Mouse (Mus musculus) CH12.LX (cell line): ENCODE measurements around the gene Kncn. TPM values are rescaled to one million over a fixed set of nuclear protein-coding genes. Genes with fewer than 3 reads are reported as not detected.

Source experiments
- DNase-seq: peaks from one replicate; pipeline ENCODE4 v3.0.0-alpha.2; 2013; ENCODE audit errors: extremely low read depth
- H3K27ac ChIP-seq: 2 replicates; pipeline ENCODE4 v1.5.1; 2012; ENCODE audit warnings: low read depth, mild to moderate bottlenecking, control low read depth, moderate library complexity; ENCODE audit not compliant: insufficient read depth
- H3K27me3 ChIP-seq: replicated peaks from 2 replicates; pipeline ENCODE3; 2012; ENCODE audit warnings: inconsistent platforms
- H3K36me3 ChIP-seq, 2 experiments: replicated peaks in 1 of 2; 2 replicates each; pipeline versions ENCODE3 to v1.6.1; 2012; ENCODE audit warnings: inconsistent platforms in 1 of 2, low read length in 1 of 2, mild to moderate bottlenecking in 1 of 2, mixed read lengths in 1 of 2, moderate library complexity in 1 of 2; ENCODE audit not compliant: control insufficient read depth in 1 of 2, insufficient read depth in 1 of 2
- H3K4me1 ChIP-seq, 2 experiments: 2 replicates each; pipeline ENCODE4 v1.6.1; 2012; ENCODE audit warnings: inconsistent platforms in 1 of 2, moderate library complexity in 1 of 2; ENCODE audit not compliant: insufficient read depth in 2 of 2, control insufficient read depth in 1 of 2
- H3K4me2 ChIP-seq: 2 replicates; pipeline ENCODE4 v1.6.1; 2012; ENCODE audit warnings: low read depth, mild to moderate bottlenecking, control low read depth; ENCODE audit not compliant: poor library complexity, insufficient read depth, severe bottlenecking
- H3K4me3 ChIP-seq, 3 experiments: fragments of 150-350 bp in 1 of 3; sonication (generic) in 1 of 3; replicated peaks in 1 of 3; 2 replicates each; pipeline versions ENCODE3 to v1.5.1; 2011 to 2012; ENCODE audit warnings: low read depth in 2 of 3, low read length in 2 of 3, mild to moderate bottlenecking in 2 of 3, moderate library complexity in 2 of 3, control low read depth in 1 of 3, improper control_type of control experiment in 1 of 3, inconsistent platforms in 1 of 3, mixed read lengths in 1 of 3; ENCODE audit not compliant: poor library complexity in 1 of 3
- H3K79me2 ChIP-seq: replicated peaks from 2 replicates; pipeline ENCODE4 v1.6.1; 2012; ENCODE audit warnings: mild to moderate bottlenecking, moderate library complexity; ENCODE audit not compliant: control insufficient read depth, poor library complexity, insufficient read depth, severe bottlenecking; ENCODE audit errors: extremely low read depth
- H3K9ac ChIP-seq: 2 replicates; pipeline ENCODE4 v1.6.1; 2012; ENCODE audit warnings: low read depth, mild to moderate bottlenecking, control low read depth, moderate library complexity; ENCODE audit not compliant: insufficient read depth
- H3K9me3 ChIP-seq: replicated peaks from 2 replicates; pipeline ENCODE3; 2012; ENCODE audit warnings: low read length, inconsistent platforms, mixed read lengths
- BHLHE40 ChIP-seq: IDR thresholded peaks from 2 replicates; pipeline ENCODE4 v1.6.1; 2011; ENCODE audit warnings: mild to moderate bottlenecking, low read depth, low read length, improper control_type of control experiment
- CTCF ChIP-seq, 2 experiments: IDR thresholded peaks in 1 of 2; conservative IDR thresholded peaks in 1 of 2; 2 replicates each; pipeline ENCODE4 v1.5.1; 2011 to 2012; ENCODE audit warnings: low read depth in 2 of 2, low read length in 2 of 2, improper control_type of control experiment in 1 of 2, inconsistent platforms in 1 of 2, mild to moderate bottlenecking in 1 of 2, moderate library complexity in 1 of 2
- E2F4 ChIP-seq: IDR thresholded peaks from 2 replicates; pipeline ENCODE4 v1.6.1; 2011; ENCODE audit warnings: low read depth, low read length, improper control_type of control experiment; ENCODE audit not compliant: insufficient replicate concordance
- ELF1 ChIP-seq: IDR thresholded peaks from 2 replicates; pipeline ENCODE4 v1.6.1; 2014; ENCODE audit warnings: low read depth, mild to moderate bottlenecking, inconsistent platforms, low read length, improper control_type of control experiment
- ETS1 ChIP-seq: conservative IDR thresholded peaks from 2 replicates; pipeline ENCODE4 v1.6.1; 2012; ENCODE audit warnings: low read depth, mild to moderate bottlenecking, inconsistent platforms, low read length, improper control_type of control experiment, moderate library complexity
- MEF2A ChIP-seq: IDR thresholded peaks from 2 replicates; pipeline ENCODE4 v1.6.1; 2014; ENCODE audit warnings: low read depth, mild to moderate bottlenecking, inconsistent platforms, low read length, improper control_type of control experiment, borderline replicate concordance
- MXI1 ChIP-seq: IDR thresholded peaks from 2 replicates; pipeline ENCODE4 v1.6.1; 2011; ENCODE audit warnings: mild to moderate bottlenecking, low read depth, low read length, improper control_type of control experiment
- MYC ChIP-seq: IDR thresholded peaks from 2 replicates; pipeline ENCODE4 v1.6.1; 2011; ENCODE audit warnings: low read depth, mild to moderate bottlenecking, improper control_type of control experiment, low read length
- NELFE ChIP-seq: IDR thresholded peaks from 2 replicates; pipeline ENCODE4 v1.6.1; 2011; ENCODE audit warnings: low read depth, low read length, improper control_type of control experiment
- NRF1 ChIP-seq: IDR thresholded peaks from 2 replicates; pipeline ENCODE4 v1.6.1; 2014; ENCODE audit warnings: low read depth, mild to moderate bottlenecking, inconsistent platforms, low read length, improper control_type of control experiment, moderate library complexity
- POLR2A ChIP-seq: IDR thresholded peaks from 2 replicates; pipeline ENCODE4 v1.6.1; 2011; ENCODE audit warnings: low read depth, mild to moderate bottlenecking, improper control_type of control experiment, low read length
- RAD21 ChIP-seq: IDR thresholded peaks from 2 replicates; pipeline ENCODE4 v1.6.1; 2011; ENCODE audit warnings: low read depth, mild to moderate bottlenecking, low read length, improper control_type of control experiment, moderate library complexity
- SIN3A ChIP-seq: IDR thresholded peaks from 2 replicates; pipeline ENCODE4 v1.6.1; 2012; ENCODE audit warnings: low read length, improper control_type of control experiment, inconsistent platforms
- TBP ChIP-seq: conservative IDR thresholded peaks from 2 replicates; pipeline ENCODE4 v1.6.1; 2011; ENCODE audit warnings: low read depth, low read length, improper control_type of control experiment
- TCF12 ChIP-seq: IDR thresholded peaks from 2 replicates; pipeline ENCODE4 v1.6.1; 2014; ENCODE audit warnings: low read depth, mild to moderate bottlenecking, inconsistent platforms, low read length, improper control_type of control experiment
- UBTF ChIP-seq: IDR thresholded peaks from 2 replicates; pipeline ENCODE4 v1.6.1; 2012; ENCODE audit warnings: low read depth, mild to moderate bottlenecking, inconsistent platforms, low read length, improper control_type of control experiment, moderate library complexity
- USF2 ChIP-seq: conservative IDR thresholded peaks from 2 replicates; pipeline ENCODE4 v1.6.1; 2011; ENCODE audit warnings: low read depth, low read length, improper control_type of control experiment
- ZC3H11A ChIP-seq: IDR thresholded peaks from 2 replicates; pipeline ENCODE4 v1.6.1; 2012; ENCODE audit warnings: low read depth, mild to moderate bottlenecking, inconsistent platforms, low read length, improper control_type of control experiment
- dilution Hi-C: fragments of 300-500 bp; cut with MboI; formaldehyde crosslinking; loops from 2 replicates; pipeline ENCODE4 v1.14.3; 2020; ENCODE audit warnings: low sequenced_read_pairs; ENCODE audit not compliant: extremely low pct_unique_long_range_greater_than_20kb, extremely low pct_ligation_motif_present
- in situ Hi-C: fragments of 300-500 bp; cut with MboI; formaldehyde crosslinking; loops from 3 replicates; pipeline ENCODE4 v1.14.3; 2019; ENCODE audit warnings: low sequenced_read_pairs, low pct_ligation_motif_present, low pct_unique_long_range_greater_than_20kb, mixed read lengths
- polyA plus RNA-seq: library from polyadenylated mRNA; unstranded; fragments of >175 nt; gene quantifications from 2 replicates; pipeline ENCODE4 v1.2.1, GENCODE M21; 2012; ENCODE audit warnings: low read depth; ENCODE audit not compliant: insufficient read length
- total RNA-seq, 2 experiments: library from RNA; depleted of rRNA; stranded (reverse); fragments of 300-350 nt in 1 of 2; fragments of >200 nt in 1 of 2; gene quantifications; 2 replicates each; pipeline ENCODE4 v1.2.3; 2012 to 2014

Kncn gene
- total RNA-seq (2012; rRNA removed) (not detected in 2 replicates), total RNA-seq (2014; rRNA removed) (not detected in 2 replicates), polyA plus RNA-seq (not detected in 2 replicates)

GRCm38 (mm10) chr4:115884022-115884421, at the start of gene Kncn:
Gene Kncn (plus strand): TSS chr4:115884400.
- Histone ChIP-seq H3K27ac (no peak within 1 kb of the TSS), H3K4me3 (no peak within 1 kb of the TSS), H3K9ac (no peak within 1 kb of the TSS), H3K79me2 (no peaks in the 10 kb centered on the region), H3K36me3 (peaks cover 0 to 13% of the 10 kb centered on the region in 2 experiments), H3K9me3 (no peaks in the 10 kb centered on the region), H3K4me2 (no peak within 1 kb of the TSS), H3K27me3 (peaks cover 41% of the 10 kb centered on the region), H3K4me1 (no peaks in the 10 kb centered on the region)
- in situ Hi-C loops, result no loop called here
- dilution Hi-C loops, result no loop called here
- TF ChIP-seq CTCF (conservative IDR thresholded peaks at IDR 0.05 in 1 of 2, IDR thresholded peaks at IDR 0.05 in 1 of 2; ENCODE audit: low read depth in 2 of 2, low read length in 2 of 2) (no peak), SIN3A (no peak), MYC (no peak), ETS1 (no peak), UBTF (no peak), TBP (no peak), MXI1 (no peak), BHLHE40 (no peak), MEF2A (no peak), NRF1 (no peak), USF2 (no peak), ELF1 (no peak)
- no peak for DNase-seq

DNA sequence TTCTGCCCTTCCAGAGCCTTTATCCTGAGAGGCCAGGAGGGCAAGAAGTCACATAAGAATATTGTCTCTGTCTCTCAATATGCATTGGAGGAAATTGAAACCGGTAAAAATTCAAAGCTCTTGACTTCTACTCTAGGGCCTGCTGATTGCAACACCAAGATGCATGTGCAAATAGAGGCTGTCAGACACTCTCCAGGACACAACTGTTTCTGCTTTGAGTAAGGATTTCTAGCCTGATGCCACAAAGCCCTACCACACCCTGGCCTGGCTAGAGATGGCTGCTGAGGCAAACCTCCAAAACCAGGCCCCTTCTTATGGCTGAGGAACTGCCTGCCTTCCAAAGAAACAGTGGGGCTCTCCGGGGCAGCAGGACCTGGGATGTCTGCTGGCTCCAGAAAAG, 48.6 kb upstream of the Kncn start:
- TF ChIP-seq ELF1, result no peak
- no peak for TF ChIP-seq SIN3A
- no peak for TF ChIP-seq NELFE
- no peak for TF ChIP-seq ZC3H11A
- no peak for TF ChIP-seq POLR2A
- TF ChIP-seq RAD21, result no peak
- TF ChIP-seq TCF12, result no peak
- no peak for TF ChIP-seq E2F4
- H3K4me3 ChIP-seq, result no peak overlapping the region
- in situ Hi-C loops, result no loop called here
- peaks cover 45 to 62% of the 10 kb centered on the region in 2 experiments for H3K36me3 ChIP-seq
- peaks cover 7 to 41% of the 10 kb centered on the region in 2 experiments for H3K4me1 ChIP-seq
- dilution Hi-C loops, result no loop called here
- no peak overlapping the region for H3K4me2 ChIP-seq
- H3K27ac ChIP-seq, result no peak overlapping the region
- no peak for DNase-seq
- no peak overlapping the region for H3K9ac ChIP-seq
- no peaks in the 10 kb centered on the region for H3K9me3 ChIP-seq
- no peaks in the 10 kb centered on the region for H3K27me3 ChIP-seq
- peaks cover 7% of the 10 kb centered on the region; the same call in 1 of the 2 replicates for H3K79me2 ChIP-seq
